Mouse (Mus musculus): ENCODE measurements around the gene Lrrn2. TPM values are rescaled to one million over a fixed set of nuclear protein-coding genes. Genes with fewer than 3 reads are reported as not detected.
"Not testable (repeated sequence)": the region's sequence is repeated elsewhere in the genome, so short reads cannot be mapped to it uniquely, and the experiment has no call there.

Gene Lrrn2
- total RNA-seq, 2 experiments from 2014 or later, result 101 to 117 TPM

DNA sequence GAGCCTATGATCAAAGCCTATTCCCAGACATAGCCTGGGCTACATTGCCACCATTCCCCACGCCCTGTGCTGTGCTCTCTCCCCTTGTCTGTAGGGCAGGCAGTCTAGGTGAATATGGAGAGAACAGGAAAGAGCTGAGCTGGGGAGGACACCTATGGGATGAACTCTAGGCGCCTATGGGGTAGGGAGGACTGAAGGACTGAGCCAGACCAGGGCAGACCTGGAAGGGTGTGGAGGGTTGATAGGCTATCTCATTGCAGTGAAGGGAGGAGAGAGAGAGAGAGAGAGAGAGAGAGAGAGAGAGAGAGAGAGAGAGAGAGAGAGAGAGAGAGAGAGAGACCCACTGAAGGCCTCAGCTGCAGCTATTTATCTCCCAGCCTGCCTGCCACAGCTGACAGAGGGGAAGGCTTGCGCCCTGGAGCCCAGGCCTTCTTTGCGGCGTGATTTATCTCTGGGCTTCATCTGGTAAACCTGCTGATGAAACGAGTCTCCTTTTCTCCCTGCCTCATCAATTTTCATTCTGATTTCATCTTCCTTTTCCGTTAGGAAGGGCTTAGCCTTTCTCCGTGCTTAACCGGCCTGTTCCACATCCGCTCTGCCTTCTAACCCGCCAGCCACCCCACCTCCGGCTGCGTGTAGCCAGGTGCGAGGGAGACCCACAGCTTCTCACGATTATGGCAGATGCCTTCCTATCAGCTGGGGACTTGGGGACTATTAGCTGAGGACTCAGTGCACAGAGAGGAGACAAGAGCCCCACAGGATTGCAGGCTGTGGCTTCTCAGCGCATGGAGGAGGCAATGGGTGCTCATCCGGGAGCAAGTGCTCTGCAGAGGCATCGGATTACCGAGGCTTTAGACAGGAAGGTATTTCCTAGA, 48.2 kb downstream of the Lrrn2 start:
- intact Hi-C loops (cut with DNase I), result no loop called here
- no peak for DNase-seq

DNA sequence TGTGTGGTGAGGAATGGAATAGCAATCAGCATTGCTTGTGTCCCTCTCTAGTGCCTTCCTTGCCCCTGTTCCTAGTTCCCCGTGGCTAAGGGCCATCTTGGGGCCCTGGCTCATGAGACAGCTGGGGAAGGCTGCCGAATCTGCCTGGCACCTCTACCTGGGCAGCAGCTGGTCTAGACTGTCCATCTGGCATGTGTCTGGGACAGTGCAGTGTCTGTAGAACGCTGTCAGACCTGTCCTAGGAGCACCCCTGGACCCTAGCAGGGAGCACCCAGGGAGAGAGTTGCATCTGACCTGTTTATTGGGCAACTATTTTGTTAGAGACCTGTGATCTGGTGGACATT, 48.8 kb downstream of the Lrrn2 start:
- peak; percentile 44 for DNase-seq
- intact Hi-C loops (cut with DNase I), result no loop called here

DNA sequence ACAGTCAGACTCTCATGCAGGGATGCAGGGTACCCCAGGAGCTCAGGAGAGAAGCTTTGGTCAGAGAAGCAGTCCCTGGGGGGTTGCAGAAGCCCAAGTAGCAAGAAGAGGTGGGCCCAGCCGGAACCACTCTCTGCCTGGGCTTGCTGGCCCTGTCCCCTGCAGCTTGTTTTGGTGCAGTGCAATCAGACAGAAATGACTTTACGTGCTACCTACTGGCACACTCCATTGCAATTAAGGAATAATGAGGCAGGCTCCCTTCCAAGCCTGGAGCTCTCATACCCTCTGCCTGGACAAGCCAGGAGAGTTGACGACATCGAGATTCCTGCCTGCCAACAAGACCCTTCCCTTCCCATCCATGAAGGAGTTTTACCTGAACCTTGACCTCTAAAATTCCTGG, 50.2 kb downstream of the Lrrn2 start:
- peak; percentile 17 for DNase-seq
- intact Hi-C loops (cut with DNase I), result no loop called here

DNA sequence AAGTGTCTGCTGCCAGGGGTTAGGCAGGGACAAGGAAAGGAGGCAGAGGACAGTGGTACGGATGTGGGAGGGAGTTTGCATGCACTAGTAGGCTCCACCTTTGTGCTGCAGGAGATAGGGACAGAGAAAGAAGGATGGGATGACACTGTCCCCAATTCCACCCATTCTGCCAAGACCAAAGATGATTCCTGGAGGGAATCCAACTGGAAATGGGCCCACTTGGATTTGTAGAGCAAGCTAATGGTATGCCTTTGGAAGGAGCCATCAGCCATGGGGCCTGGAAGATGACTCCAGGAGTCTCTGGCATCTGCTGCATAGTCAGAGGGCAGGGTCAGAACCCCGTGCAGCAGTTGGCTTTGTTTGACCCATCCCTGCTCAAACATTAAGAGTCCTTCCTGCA, 52.3 kb downstream of the Lrrn2 start:
- peak; percentile 87 for DNase-seq
- intact Hi-C loops (cut with DNase I), result no loop called here

DNA sequence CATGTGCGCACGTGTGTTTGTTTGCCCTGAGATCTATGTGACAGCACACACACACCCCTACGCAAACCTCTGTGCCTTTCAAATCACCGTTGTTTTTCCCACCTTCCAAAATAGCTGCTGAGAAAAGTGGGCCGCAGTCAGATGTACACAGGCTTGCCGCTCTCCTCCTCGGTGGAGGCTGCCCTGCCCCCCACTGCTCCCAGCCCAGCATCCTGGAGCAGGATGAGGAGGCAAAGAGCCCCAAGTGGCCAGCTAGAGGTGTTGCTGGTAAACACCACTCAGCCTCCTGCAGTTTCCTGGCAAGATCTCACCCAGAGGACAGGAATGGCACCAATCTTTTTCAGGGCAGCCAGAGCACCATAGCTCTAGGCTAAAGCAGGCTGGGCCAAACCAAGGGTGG, 54.8 kb downstream of the Lrrn2 start:
- peak; percentile 80 for DNase-seq
- intact Hi-C loops (cut with DNase I), result no loop called here

DNA sequence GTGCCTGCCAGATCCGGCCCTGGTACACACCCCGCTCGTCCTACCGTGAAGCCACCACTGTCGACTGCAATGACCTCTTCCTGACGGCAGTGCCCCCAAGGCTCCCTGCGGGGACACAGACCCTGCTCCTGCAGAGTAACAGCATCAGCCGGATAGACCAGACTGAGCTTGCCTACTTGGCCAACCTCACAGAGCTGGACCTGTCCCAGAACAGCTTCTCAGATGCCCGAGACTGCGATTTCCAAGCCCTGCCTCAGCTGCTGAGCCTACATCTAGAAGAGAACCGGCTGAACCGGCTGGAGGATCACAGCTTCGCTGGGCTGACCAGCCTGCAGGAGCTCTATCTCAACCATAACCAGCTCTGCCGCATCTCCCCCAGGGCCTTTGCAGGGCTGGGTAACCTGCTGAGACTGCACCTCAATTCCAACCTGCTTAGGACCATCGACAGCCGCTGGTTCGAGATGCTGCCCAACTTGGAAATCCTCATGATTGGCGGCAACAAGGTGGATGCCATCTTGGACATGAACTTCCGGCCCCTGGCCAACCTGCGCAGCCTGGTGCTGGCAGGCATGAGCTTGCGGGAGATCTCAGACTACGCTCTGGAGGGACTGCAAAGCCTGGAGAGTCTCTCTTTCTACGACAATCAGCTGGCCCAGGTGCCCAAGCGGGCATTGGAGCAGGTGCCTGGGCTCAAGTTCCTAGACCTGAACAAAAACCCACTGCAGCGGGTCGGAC, 57.4 kb downstream of the Lrrn2 start:
- peak; percentile 71 for DNase-seq
- intact Hi-C loops (cut with DNase I), result no loop called here

DNA sequence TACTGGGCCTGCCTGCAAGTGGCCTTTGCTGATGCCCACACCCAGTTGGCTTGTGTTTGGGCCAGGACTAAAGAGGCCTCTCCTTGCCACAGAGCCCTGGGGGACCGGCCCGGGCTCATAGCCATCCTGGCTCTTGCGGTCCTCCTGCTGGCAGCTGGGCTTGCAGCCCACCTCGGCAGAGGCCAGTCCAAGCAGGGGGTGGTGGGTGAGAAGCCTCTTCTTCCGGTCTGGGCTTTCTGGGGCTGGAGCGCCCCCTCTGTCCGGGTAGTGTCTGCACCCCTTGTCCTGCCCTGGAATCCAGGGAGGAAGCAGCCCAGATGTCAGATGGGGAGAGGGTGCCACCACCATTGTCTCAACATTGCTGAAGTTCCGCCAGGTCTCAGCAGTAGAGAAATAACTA, 58.9 kb downstream of the Lrrn2 start:
- peak; percentile 93 for DNase-seq
- intact Hi-C loops (cut with DNase I), result no loop called here

DNA sequence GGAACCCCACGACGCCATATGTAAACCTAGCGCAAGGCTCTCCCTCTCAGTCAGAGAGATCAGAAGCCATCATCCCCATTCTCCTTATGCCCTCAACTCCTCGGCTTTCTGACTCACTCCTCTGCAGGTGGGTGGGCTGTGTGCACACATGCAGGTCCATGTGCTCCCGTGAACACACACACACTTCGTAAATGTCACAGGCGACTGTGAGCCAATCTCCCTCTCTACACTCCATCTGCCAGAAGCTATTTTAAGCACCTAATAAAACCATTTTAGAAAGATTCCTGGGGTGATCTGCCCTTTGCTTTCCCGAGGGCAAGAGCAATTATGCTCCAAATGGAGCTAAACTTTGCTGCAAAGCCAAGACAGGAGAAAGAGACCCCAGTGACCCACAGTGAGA, 65.8 kb downstream of the Lrrn2 start:
- DNase-seq, result no peak
- intact Hi-C loops (cut with DNase I), result no loop called here

DNA sequence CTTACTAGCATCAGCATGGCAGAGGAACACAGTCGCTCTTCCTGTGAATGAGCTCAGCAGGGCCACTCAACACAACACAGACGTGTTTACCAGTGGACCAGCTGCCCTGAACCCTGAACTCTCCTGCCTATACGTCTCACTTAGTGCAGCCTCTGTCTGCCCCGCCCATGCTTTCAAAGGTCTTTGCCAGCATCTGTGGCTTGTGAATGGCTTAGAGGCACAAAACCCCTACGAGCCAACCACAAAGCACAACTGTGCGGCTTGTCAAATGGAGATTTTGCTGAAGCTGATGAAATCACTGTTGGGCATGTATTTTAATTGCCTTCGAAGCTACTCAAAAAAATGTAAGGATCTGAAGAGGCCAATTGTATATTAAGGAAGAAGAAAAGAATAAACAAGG, 67.7 kb downstream of the Lrrn2 start:
- no peak for DNase-seq
- intact Hi-C loops (cut with DNase I), result no loop called here

DNA sequence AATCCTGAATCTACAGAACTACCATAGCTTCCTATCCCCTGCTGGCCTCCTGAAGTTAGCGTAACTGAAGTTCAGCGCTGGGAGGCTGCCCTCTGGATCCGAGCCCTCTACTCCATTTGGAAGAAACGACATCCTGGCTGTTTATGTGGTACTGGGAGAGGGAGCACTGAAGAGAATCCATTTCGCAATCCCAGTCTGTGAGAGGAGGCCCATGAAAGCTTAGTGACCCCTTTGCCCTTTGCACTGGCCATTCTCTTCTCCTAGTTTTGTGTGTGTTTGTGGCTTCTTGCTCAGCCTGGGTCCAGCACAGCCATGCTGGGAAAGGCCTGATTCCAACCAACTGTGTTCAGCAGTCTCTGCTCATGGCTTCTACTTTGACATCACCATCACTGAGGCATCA, 76.7 kb downstream of the Lrrn2 start:
- intact Hi-C loops (cut with DNase I), result no loop called here
- DNase-seq, result no peak

DNA sequence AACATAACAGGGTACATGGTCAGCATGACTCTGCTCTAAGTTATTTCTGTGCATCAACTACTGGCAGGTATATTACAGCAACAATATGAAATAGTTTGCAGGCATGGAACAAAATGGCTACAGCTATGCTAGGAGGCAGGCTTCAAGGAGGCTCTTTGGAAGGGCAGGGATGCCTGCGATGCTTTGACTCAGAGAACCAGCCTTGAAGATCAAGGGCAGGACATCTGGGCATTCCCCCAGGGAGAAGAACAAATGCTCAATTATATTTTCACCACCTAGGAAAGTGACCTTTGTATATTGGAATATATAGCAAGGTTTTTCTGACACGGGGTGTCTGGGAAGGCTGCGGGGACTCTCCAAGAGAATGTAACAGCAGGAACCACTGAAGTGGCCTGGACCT, 81.7 kb downstream of the Lrrn2 start:
- no peak for DNase-seq
- intact Hi-C loops (cut with DNase I), result no loop called here

DNA sequence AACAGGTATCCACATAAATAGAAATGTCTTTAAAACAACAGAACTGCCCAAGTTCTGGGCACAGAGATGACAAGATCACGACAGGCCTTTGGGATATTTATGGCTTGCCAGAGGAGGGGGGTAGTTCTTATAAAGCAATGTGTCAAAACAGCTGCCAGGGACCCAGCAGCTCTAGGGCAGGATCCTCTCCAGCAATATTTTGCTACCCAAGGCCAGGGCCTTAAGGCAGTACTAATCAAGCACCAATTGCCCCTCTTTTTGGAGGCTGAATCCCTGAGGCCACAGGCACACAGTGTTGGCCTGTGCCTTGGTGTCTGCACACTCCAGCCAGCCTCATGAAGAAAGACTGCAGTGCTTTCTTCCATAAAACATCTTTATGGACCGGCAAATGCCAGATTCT, 84.0 kb downstream of the Lrrn2 start:
- intact Hi-C loops (cut with DNase I), result no loop called here
- DNase-seq, result no peak

DNA sequence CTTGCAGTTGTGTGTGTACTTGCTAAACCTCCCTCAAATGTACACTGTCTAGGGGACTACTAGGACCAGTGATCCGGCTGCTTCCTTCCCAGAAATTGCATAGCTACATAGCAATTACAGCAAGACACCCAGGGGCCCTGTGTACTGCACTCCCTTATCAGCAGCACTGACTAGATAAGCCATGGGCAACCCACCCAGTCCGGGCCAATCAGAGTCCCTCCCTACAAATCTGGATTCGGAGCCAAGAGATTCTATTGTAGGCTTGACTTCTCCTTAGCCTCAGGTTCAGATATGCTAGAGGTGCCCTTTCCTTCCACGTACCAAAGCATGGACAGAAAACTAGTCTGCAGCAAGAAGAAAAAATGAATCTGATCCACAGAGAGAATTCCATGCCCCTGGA, 84.6 kb downstream of the Lrrn2 start:
- DNase-seq, result no peak
- intact Hi-C loops (cut with DNase I), result no loop called here

DNA sequence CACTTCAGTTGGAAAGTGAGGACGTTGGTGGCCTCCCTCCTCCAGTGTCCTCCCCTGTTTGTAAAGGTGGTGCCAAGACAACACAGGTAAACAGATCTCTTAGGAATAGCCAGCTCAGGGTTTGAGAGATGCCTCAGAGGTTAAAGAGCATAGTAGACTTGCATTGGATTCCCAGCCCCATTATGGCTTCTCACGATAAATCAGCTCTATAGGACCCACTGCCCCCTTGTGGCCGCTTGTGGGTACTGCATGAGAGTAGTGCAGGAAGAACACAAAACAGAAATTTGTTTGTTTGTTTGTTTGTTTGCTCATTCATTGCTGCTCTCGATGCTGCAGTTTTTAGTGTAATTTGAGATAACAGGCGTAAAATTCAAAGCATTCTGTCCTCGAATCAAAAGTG, 88.6 kb downstream of the Lrrn2 start:
- intact Hi-C loops (cut with DNase I), result no loop called here
- DNase-seq, result peak; percentile 64

DNA sequence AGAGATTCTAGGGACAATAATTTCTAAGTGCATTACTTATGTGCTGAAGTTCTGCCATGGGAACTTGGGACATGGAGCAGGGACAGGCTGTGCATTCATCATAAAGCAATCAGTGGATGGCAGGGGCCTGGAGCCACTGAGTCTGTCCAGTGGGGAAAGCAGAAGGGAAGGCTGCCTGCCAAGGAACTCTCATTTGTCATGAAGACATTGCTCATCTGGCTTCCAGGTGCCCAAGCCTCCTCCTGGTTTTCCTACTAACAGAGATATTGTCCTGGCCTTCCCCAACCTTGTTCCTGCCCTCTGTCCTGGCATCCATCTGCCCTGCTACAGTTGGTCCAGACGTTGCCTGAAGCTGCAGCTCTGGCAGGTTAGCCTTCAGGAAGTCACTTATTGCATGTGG, 97.3 kb downstream of the Lrrn2 start:
- intact Hi-C loops (cut with DNase I), result loop anchor here (5.0 kb wide), 1 partner anchor 95 kb away; the partner anchor contains the start of gene Lrrn2
- DNase-seq, result peak; percentile 18

DNA sequence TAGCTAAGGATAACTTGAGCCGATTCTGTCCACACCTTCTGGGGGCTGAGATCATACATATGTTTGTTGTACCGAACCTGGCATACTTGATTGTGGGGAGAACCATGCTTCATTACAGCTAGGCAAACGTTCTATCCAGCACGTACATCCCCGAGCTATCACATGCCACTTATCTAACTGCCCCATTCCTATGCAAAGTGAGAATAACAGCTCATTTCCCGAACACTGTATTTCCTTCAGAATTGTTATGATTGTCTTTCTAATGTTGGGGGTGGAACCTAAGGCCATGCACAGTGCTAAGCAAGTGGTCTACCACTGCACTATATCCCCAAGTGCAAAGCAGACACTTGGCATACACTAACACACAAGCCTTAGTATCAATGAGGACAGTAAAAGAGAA, 101.2 kb downstream of the Lrrn2 start:
- intact Hi-C loops (cut with DNase I), result no loop called here

DNA sequence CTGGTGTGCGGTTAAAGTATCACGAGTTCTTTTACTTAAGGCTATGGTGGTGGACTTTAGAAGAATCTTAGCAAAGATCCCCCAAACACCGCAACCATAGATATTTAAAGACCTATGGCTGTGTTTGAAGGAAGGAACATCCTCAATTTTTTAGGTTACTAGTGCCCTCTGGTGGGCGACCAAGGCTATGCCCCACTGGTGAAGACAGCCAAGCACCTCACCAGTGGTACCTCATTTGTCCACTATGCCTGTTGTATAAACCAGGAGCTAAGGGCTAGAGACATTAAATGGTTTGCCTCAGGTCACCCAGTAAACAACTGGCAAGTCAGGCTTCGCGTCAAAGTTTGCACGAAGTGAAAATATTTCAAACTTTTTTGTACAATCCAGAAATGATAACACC, 102.7 kb downstream of the Lrrn2 start:
- peak; percentile 79 for DNase-seq
- intact Hi-C loops (cut with DNase I), result loop anchor here (2.0 kb wide), 1 partner anchor 224 kb away; no protein-coding TSS in a partner anchor

More for the DNA sequence above, 101.2 kb downstream of the Lrrn2 start:
- no peak for DNase-seq

DNA sequence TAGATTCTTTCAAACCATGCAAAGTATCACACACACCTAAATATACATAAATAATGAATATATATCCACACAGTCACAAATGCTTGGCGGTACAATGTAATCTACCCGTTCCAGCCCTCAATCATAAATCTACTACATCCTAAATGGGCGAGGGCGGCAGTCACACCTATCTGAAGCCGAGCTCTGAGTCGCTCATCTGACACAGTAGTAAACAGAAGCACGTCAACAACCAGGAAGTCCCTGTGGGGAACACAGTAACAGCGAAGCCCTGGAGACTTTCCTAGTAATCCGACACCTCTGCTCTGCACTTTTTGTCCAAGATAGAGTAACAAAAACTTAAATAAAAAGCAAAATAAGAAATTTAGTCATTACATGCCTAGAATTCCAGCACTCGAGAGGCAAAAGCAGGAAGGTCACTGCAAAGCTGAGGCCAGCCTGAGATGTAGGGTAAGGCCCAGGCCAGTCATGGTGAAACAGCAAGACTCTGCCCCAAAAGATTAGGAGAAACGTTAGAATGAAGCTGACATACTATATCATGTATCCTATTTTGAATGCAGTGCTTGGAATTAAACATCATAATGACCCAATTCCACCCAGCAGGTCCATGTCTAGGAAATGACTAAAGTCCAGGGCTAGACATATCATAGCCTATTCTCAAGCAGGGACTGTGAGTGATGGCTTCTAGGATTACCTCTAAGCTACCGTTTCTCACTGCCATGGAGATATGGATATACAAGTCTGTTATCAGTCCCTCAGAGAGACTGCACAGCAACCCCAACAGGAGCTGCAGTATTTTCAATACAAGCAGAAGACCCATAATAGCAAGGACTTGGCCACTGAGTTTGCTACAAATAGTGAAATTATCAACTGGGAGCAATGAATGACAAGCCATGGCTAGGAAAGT, 108.7 kb downstream of the Lrrn2 start:
- DNase-seq; intact Hi-C loops (cut with DNase I): not testable (repeated sequence)
